Mouse (Mus musculus) ES-E14 (cell line): Measurements from ENCODE around the gene Kirrel3. TPM values are rescaled to one million over a fixed set of nuclear protein-coding genes. Genes with fewer than 3 reads are reported as not detected.

Experiments
- DNase-seq: peaks from one replicate; pipeline ENCODE4 v3.0.0-alpha.2; 2013; ENCODE audit warnings: low read depth, low spot score
- H3K27ac ChIP-seq: 2 replicates; pipeline ENCODE4 v1.5.1; 2012; ENCODE audit warnings: low read depth, mild to moderate bottlenecking, low read length, moderate library complexity, mixed read lengths; ENCODE audit not compliant: poor library complexity, insufficient read depth, severe bottlenecking
- H3K36me3 ChIP-seq: 2 replicates; pipeline ENCODE4 v1.6.1; 2012; ENCODE audit warnings: mild to moderate bottlenecking, low read length, moderate library complexity, mixed read lengths; ENCODE audit not compliant: control insufficient read depth, poor library complexity, insufficient read depth, severe bottlenecking
- H3K4me1 ChIP-seq, 2 experiments: fragments of 150-350 bp in 1 of 2; sonication (generic) in 1 of 2; 2 replicates each; pipeline ENCODE4 v1.6.1; 2012; ENCODE audit warnings: low read length in 2 of 2, mild to moderate bottlenecking in 1 of 2, mixed read lengths in 1 of 2; ENCODE audit not compliant: control insufficient read depth in 2 of 2, insufficient read depth in 2 of 2, poor library complexity in 1 of 2
- H3K4me3 ChIP-seq, 2 experiments: fragments of 150-350 bp in 1 of 2; sonication (generic) in 1 of 2; 2 replicates each; pipeline ENCODE4 v1.5.1; 2012; ENCODE audit warnings: low read length in 2 of 2, low read depth in 1 of 2, mild to moderate bottlenecking in 1 of 2, mixed read lengths in 1 of 2; ENCODE audit not compliant: insufficient read depth in 1 of 2, poor library complexity in 1 of 2, severe bottlenecking in 1 of 2
- H3K9ac ChIP-seq: 2 replicates; pipeline ENCODE4 v1.6.1; 2012; ENCODE audit warnings: low read depth, mild to moderate bottlenecking, low read length, mixed read lengths; ENCODE audit not compliant: poor library complexity, insufficient read depth, severe bottlenecking
- H3K9me3 ChIP-seq: fragments of 150-350 bp; sonication (generic); 2 replicates; pipeline ENCODE4 v1.6.1; 2012; ENCODE audit warnings: low read depth, mild to moderate bottlenecking, low read length; ENCODE audit not compliant: control insufficient read depth, insufficient read depth
- CHD2 ChIP-seq: IDR thresholded peaks from 2 replicates; pipeline ENCODE4 v1.6.1; 2014; ENCODE audit warnings: mild to moderate bottlenecking, low read depth, low read length, inconsistent platforms
- HCFC1 ChIP-seq: IDR thresholded peaks from 2 replicates; pipeline ENCODE4 v1.6.1; 2012; ENCODE audit warnings: low read length, inconsistent platforms, borderline replicate concordance; ENCODE audit not compliant: insufficient read depth
- MAFK ChIP-seq: IDR thresholded peaks from 2 replicates; pipeline ENCODE4 v1.6.1; 2014; ENCODE audit warnings: mild to moderate bottlenecking, low read depth, low read length, inconsistent platforms; ENCODE audit not compliant: insufficient read depth
- ZC3H11A ChIP-seq: IDR thresholded peaks from 2 replicates; pipeline ENCODE4 v1.6.1; 2012; ENCODE audit warnings: low read depth, mild to moderate bottlenecking, inconsistent platforms, low read length, borderline replicate concordance
- ZNF384 ChIP-seq: IDR thresholded peaks from 2 replicates; pipeline ENCODE4 v1.6.1; 2012; ENCODE audit warnings: low read depth, low read length, inconsistent platforms
- in situ Hi-C, 2 experiments: fragments of 600-800 bp; cut with MboI; formaldehyde crosslinking; loops; one replicate each; pipeline ENCODE4 v1.15.1; 2025; ENCODE audit warnings: low sequenced_read_pairs in 2 of 2, inconsistent platforms in 1 of 2; ENCODE audit not compliant: unreplicated experiment in 2 of 2
- total RNA-seq: library from RNA; depleted of rRNA; stranded (reverse); fragments of 300-350 nt; gene quantifications from 2 replicates; pipeline ENCODE4 v1.2.3, GENCODE M21; 2012

Kirrel3 gene
- total RNA-seq, 1 experiment, result 0.67 TPM

DNA sequence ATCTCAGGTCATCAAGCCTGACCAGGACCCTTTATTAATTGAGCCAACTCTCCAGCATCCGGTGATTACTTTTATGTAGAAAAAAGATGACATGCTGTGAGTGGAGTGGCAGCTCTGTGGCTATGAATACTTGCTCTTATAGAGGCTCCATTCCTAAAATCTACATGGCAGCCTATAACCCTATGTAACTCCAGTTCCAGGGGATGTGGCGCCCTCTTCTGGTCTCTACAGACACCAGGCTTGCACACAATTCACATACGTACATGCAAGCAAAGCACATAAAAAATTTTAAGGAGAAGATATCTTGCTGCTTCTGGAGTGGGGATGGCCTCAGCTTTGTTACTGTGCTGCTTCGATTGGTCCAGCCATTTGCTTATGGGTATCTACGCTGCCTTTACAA lies 468.5 kb downstream of the Kirrel3 start:
- peak; percentile 50 for DNase-seq
- in situ Hi-C loops, result no loop called here
- Histone ChIP-seq H3K36me3 (no peaks in the 10 kb centered on the region), H3K4me3 (no peak overlapping the region), H3K4me1 (peaks cover 0 to 3% of the 10 kb centered on the region in 2 experiments; a peak in 1 of 4 replicates), H3K27ac (peak overlapping the region; percentile 27; the same call in 1 of the 2 replicates), H3K9me3 (no peaks in the 10 kb centered on the region), H3K9ac (no peak overlapping the region)
- TF ChIP-seq ZC3H11A, result peak; percentile 78; the same call in 1 of the 2 replicates
- no peak for TF ChIP-seq HCFC1

DNA sequence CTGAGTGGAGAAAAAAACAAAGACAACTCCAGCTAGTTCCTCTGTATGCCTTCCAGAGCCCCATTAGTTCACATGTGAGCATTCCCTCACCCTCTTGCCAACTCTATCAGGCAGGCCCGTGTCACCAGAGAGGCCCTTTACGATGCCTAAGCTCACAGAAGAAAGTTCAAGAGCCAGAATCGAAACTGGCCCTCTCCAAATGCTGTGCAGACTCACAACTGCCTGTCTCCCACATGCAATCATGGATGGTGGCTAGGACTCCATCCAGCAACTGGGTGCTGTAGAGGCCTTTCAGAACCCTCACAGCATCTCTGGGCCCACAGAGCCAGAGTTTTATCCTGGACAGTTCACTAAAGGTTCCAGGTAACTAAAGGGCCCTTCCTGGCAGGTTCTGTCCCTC lies 470.8 kb downstream of the Kirrel3 start:
- Histone ChIP-seq H3K4me3 (no peak overlapping the region), H3K36me3 (no peaks in the 10 kb centered on the region), H3K27ac (no peak overlapping the region), H3K9ac (no peak overlapping the region), H3K4me1 (peaks cover 0 to 3% of the 10 kb centered on the region in 2 experiments; a peak in 1 of 4 replicates), H3K9me3 (no peaks in the 10 kb centered on the region)
- DNase-seq, result no peak
- in situ Hi-C loops, result no loop called here
- no peak for TF ChIP-seq HCFC1
- TF ChIP-seq ZNF384, result no peak
- TF ChIP-seq CHD2, result no peak
- no peak for TF ChIP-seq MAFK
- TF ChIP-seq ZC3H11A, result no peak

DNA sequence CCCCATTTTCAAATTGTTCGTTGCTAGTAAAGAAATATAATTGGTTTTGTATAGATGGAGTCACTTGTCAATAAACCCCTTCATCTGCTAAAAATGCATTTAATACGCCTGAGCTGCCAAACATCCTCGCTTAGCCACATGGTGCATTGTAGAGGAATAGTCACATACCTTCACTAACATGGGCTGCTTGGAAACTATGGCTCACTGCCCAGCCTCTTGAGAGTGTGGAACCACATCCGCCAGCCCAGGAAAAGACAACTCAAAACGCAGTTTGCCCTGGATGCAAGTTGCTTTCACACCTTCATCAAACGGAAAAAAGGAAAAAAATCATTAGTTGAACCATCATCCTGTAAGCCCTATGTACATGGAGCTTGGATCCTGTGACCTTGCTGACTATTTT lies 472.0 kb downstream of the Kirrel3 start:
- no peaks in the 10 kb centered on the region for H3K36me3 ChIP-seq
- H3K9ac ChIP-seq, result no peak overlapping the region
- no peaks in the 10 kb centered on the region for H3K9me3 ChIP-seq
- no peak for TF ChIP-seq ZNF384
- no peak for TF ChIP-seq CHD2
- TF ChIP-seq HCFC1, result no peak
- TF ChIP-seq MAFK, result no peak
- peaks cover 0 to 3% of the 10 kb centered on the region in 2 experiments; a peak in 1 of 4 replicates for H3K4me1 ChIP-seq
- H3K4me3 ChIP-seq, result no peak overlapping the region
- in situ Hi-C loops, result no loop called here
- no peak for DNase-seq
- H3K27ac ChIP-seq, result no peak overlapping the region

DNA sequence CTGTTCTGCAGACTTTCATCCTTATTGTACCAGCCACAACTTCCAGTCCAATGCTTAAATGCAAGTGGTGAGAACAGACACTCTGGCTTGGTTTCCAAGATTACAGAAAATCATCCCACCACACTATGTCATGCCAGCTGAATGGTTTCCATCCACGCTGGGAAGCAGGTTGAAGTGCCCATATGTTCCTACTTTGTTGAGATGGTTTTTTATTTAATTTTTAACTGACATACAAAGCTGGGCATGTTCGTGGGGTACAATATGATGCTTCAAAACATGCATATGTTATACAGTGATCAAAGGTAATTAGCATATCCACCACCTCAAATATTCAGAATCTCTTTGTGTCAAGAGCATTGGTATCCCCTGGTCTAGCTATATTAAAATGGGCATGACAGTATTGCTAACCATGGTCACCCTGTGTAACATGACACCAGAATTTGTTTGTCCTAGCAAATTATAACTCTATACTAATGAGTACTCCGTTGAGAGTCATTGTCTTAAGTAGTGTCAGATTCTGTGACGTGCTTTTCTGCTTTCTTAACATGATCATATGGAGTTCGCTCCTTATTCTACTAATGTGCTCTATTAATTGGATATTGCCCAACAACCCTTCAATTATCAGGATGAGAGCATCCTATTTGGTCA lies 472.6 kb downstream of the Kirrel3 start:
- in situ Hi-C loops, result no loop called here
- Histone ChIP-seq H3K36me3 (no peaks in the 10 kb centered on the region), H3K9ac (no peak overlapping the region)

More for the DNA sequence above, 472.6 kb downstream of the Kirrel3 start:
- TF ChIP-seq HCFC1 (no peak), CHD2 (no peak), MAFK (no peak), ZC3H11A (no peak), ZNF384 (no peak)
- Histone ChIP-seq H3K9me3 (no peaks in the 10 kb centered on the region), H3K4me1 (peaks cover 0 to under 1% of the 10 kb centered on the region in 2 experiments; a peak in 1 of 4 replicates), H3K4me3 (no peak overlapping the region), H3K27ac (no peak overlapping the region)
- DNase-seq, result no peak
